Mouse (Mus musculus) embryonic facial prominence, embryonic 14.5 days (tissue): ENCODE results near the gene Pglyrp3. TPM values are rescaled to one million over a fixed set of nuclear protein-coding genes. Genes with fewer than 3 reads are reported as not detected.
"Not testable (repeated sequence)": the region's sequence is repeated elsewhere in the genome, so short reads cannot be mapped to it uniquely, and the experiment has no call there.

ENCODE experiments used
- ATAC-seq: fragments of 200-750 bp; cut with Nextera tagmentation; 2 replicates; pipeline ENCODE4 v1.8.0; 2017; ENCODE audit warnings: low read depth, moderate number of reproducible peaks, moderate TSS enrichment
- DNase-seq: peaks from one replicate; pipeline ENCODE4 v3.0.0-alpha.2; 2015; ENCODE audit warnings: low spot score
- H3K27ac ChIP-seq: fragments of 300-500 bp; sonication (generic); replicated peaks from 2 replicates; pipeline ENCODE4 v1.5.1; 2014; ENCODE audit warnings: low read depth, mild to moderate bottlenecking, low read length, moderate library complexity
- H3K27me3 ChIP-seq: fragments of 300-500 bp; sonication (generic); replicated peaks from 2 replicates; pipeline ENCODE4 v1.6.1; 2014; ENCODE audit warnings: low read length; ENCODE audit not compliant: control insufficient read depth, insufficient read depth
- H3K36me3 ChIP-seq: fragments of 300-500 bp; sonication (generic); 2 replicates; pipeline ENCODE4 v1.6.1; 2014; ENCODE audit warnings: low read length, mixed read lengths; ENCODE audit not compliant: control insufficient read depth, insufficient read depth
- H3K4me1 ChIP-seq: fragments of 300-500 bp; sonication (generic); 2 replicates; pipeline ENCODE4 v1.6.1; 2014; ENCODE audit warnings: antibody characterized with exemption, low read length; ENCODE audit not compliant: control insufficient read depth, insufficient read depth
- H3K4me2 ChIP-seq: fragments of 300-500 bp; sonication (generic); 2 replicates; pipeline ENCODE4 v1.6.1; 2014; ENCODE audit warnings: low read depth, mild to moderate bottlenecking, low read length, moderate library complexity, mixed read lengths
- H3K4me3 ChIP-seq: fragments of 300-500 bp; sonication (generic); 2 replicates; pipeline ENCODE4 v1.5.1; 2014; ENCODE audit warnings: low read depth, mild to moderate bottlenecking, low read length
- H3K9ac ChIP-seq: fragments of 300-500 bp; sonication (generic); 2 replicates; pipeline ENCODE4 v1.6.1; 2014; ENCODE audit warnings: low read depth, mild to moderate bottlenecking, low read length, moderate library complexity, mixed read lengths
- H3K9me3 ChIP-seq: fragments of 300-500 bp; sonication (generic); 2 replicates; pipeline ENCODE4 v1.6.1; 2016; ENCODE audit warnings: low read length; ENCODE audit not compliant: control insufficient read depth
- WGBS: fragments of 180-500 bp; shearing (Covaris S2); extraction: QIAGEN DNeasy Blood & Tissue Kit; methylation state at CpG from one replicate; pipeline ENCODE4 v1.1.7; 2014; 5-methylcytosine and 5-hydroxymethylcytosine counted together
- polyA plus RNA-seq: library from polyadenylated mRNA; unstranded; fragments of >200 nt; fragmentation: Nextera tagmentation; extraction: Ambion mirVana; gene quantifications from 2 replicates; pipeline ENCODE4 v1.2.1, GENCODE M21; 2014

Pglyrp3 gene
- 1.00 and 1.4 TPM in 2 replicates for polyA plus RNA-seq

GRCm38 (mm10) chr3:92014283-92014682, at the start of gene Pglyrp3:
Pglyrp3 (plus strand) TSS chr3:92014583.
- Histone ChIP-seq H3K36me3 (no peaks in the 10 kb centered on the region), H3K4me2 (no peak within 1 kb of the TSS), H3K9ac (no peak within 1 kb of the TSS), H3K27ac (no peak within 1 kb of the TSS), H3K27me3 (no peaks in the 10 kb centered on the region), H3K4me1 (no peaks in the 10 kb centered on the region), H3K9me3 (no peaks in the 10 kb centered on the region), H3K4me3 (no peak within 1 kb of the TSS)
- DNase-seq (no peak), ATAC-seq (no peak)
- WGBS, result 70% methylated on average over 1 of the region's 1 CpGs

DNA sequence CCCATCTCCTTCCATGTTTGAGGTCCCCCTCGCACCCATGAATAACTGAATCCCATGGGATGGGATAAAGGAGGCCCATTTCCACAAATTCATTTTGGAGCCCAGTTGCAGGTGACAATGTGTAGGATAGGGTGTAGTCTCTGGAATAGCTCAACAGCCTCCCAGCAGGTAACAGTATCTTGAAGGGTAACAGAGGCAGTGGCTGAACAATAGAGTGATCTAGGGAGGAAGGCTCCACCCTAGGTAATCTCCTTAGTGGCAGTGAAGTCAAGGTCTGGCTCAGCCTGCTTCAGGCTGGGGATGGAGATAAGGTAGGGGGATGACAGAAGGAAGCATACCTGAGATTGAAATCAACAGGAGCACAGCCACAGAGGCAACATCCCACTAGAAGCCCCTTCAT, 3.4 kb upstream of the Pglyrp3 start:
- Histone ChIP-seq H3K36me3 (no peaks in the 10 kb centered on the region), H3K4me1 (no peaks in the 10 kb centered on the region), H3K27me3 (no peaks in the 10 kb centered on the region), H3K4me3 (no peak overlapping the region), H3K27ac (no peak overlapping the region), H3K9ac (no peak overlapping the region), H3K4me2 (no peak overlapping the region), H3K9me3 (no peaks in the 10 kb centered on the region)
- DNase-seq (no peak), ATAC-seq (no peak)
- 83% methylated on average over 1 of the region's 1 CpGs for WGBS

- not testable (repeated sequence) for ATAC-seq, H3K27ac ChIP-seq, DNase-seq, H3K4me1 ChIP-seq, H3K27me3 ChIP-seq, H3K36me3 ChIP-seq, H3K9ac ChIP-seq, H3K4me3 ChIP-seq, H3K9me3 ChIP-seq
- H3K4me2 ChIP-seq, result peak overlapping the region; percentile 12; the same call in 1 of the 2 replicates
- 54% methylated on average over 24 of the region's 24 CpGs for WGBS
Measured at GRCm38 (mm10) chr3:92024541-92024940, 10.2 kb downstream of the Pglyrp3 start.

GRCm38 (mm10) chr3:92033203-92033602, 18.8 kb downstream of the Pglyrp3 start:
- no peaks in the 10 kb centered on the region for H3K4me1 ChIP-seq
- 39% methylated on average over 2 of the region's 2 CpGs for whole genome bisulfite sequencing
- H3K9me3 ChIP-seq, result no peaks in the 10 kb centered on the region
- DNase-seq, result peak; percentile 11
- H3K27me3 ChIP-seq, result no peaks in the 10 kb centered on the region
- H3K4me2 ChIP-seq, result no peak overlapping the region
- ATAC-seq, result no peak
- H3K27ac ChIP-seq, result no peak overlapping the region
- no peaks in the 10 kb centered on the region for H3K36me3 ChIP-seq
- H3K9ac ChIP-seq, result no peak overlapping the region
- no peak overlapping the region for H3K4me3 ChIP-seq

DNA sequence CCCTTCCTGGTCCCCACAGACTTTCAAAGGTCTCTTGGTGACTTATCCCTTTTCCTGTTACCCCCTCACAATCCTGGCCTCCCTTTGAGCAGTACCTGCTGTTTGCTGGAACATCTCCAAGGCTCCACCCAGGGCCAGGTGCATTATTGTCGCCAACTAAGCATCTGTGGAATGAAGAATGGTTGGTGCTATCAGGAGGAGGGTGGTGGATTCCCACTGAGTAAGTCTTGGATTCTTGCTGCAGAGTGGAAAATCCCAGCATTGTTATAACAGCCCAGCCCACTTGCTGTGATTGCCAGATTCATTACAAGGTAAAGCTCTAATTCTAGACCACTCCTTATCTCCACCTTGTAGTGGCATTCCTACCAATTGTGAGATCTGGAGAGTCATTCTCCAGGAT, 19.5 kb downstream of the Pglyrp3 start:
- Histone ChIP-seq H3K36me3 (no peaks in the 10 kb centered on the region), H3K27ac (no peak overlapping the region), H3K4me2 (no peak overlapping the region), H3K4me3 (no peak overlapping the region), H3K27me3 (no peaks in the 10 kb centered on the region), H3K9me3 (no peaks in the 10 kb centered on the region), H3K9ac (no peak overlapping the region), H3K4me1 (no peaks in the 10 kb centered on the region)
- peak; percentile 60 for DNase-seq
- peak; percentile 67; the same call in 1 of the 2 replicates for ATAC-seq
- 35% methylated on average over 1 of the region's 1 CpGs for WGBS

DNA sequence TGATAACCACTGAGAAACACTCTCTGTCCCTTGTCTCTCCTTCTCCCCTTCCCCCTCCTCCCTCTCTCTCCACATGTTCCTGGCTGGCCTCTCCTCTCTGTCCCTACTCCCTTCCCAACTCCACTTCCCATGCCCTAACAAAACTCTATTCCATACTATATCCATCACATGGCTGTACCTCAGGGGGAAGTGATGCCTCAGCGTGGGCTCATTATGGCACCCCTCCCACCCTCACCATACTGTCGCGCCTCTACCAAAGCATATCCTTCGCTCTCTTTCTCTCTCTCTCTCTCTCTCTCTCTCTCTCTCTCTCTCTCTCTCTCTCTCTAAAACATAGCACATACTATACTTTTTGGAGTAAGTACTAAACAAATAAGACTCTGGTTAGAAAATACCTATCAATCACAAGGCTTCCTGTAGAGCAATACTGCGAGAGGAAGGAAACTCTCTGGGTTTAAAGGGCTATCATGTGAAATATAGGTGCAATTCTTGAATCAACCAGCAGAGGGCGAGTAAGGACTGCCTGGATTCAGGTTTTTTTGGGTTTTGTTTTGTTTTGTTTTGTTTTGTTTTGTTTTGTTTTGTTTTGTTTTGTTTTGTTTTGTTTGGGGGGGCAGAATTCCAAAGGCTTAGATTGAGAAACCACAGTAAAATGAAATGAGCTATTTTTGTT, 36.1 kb downstream of the Pglyrp3 start:
- no peak for ATAC-seq
- H3K9ac ChIP-seq, result no peak overlapping the region
- no peaks in the 10 kb centered on the region for H3K9me3 ChIP-seq
- no peaks in the 10 kb centered on the region for H3K4me1 ChIP-seq
- no peaks in the 10 kb centered on the region for H3K27me3 ChIP-seq
- no peak overlapping the region for H3K4me2 ChIP-seq
- WGBS, result 54% methylated on average over 6 of the region's 6 CpGs
- H3K27ac ChIP-seq, result no peak overlapping the region
- H3K36me3 ChIP-seq, result no peaks in the 10 kb centered on the region
- peak; percentile 9 for DNase-seq
- no peak overlapping the region for H3K4me3 ChIP-seq

GRCm38 (mm10) chr3:92080462-92081284, 66.3 kb downstream of the Pglyrp3 start:
- Histone ChIP-seq H3K4me2 (peak overlapping the region; percentile 84), H3K4me1 (no peaks in the 10 kb centered on the region), H3K36me3 (no peaks in the 10 kb centered on the region), H3K9me3 (no peaks in the 10 kb centered on the region), H3K27me3 (peaks cover 45% of the 10 kb centered on the region), H3K9ac (peak overlapping the region; percentile 61), H3K27ac (peak overlapping the region; percentile 48), H3K4me3 (peak overlapping the region; percentile 75)
- ATAC-seq (peak; percentile 84), DNase-seq (peak; percentile 66)
- 0% methylated on average over 23 of the region's 82 CpGs for WGBS
